Mouse (Mus musculus): Measurements from ENCODE around the gene Cep57l1. TPM values are rescaled to one million over a fixed set of nuclear protein-coding genes. Genes with fewer than 3 reads are reported as not detected.
A peak's percentile ranks its signal among the peaks of the same experiment; 100 is the strongest.

Cep57l1 gene
- total RNA-seq, 2 experiments from 2014 or later, result 9.8 to 11.3 TPM

DNA sequence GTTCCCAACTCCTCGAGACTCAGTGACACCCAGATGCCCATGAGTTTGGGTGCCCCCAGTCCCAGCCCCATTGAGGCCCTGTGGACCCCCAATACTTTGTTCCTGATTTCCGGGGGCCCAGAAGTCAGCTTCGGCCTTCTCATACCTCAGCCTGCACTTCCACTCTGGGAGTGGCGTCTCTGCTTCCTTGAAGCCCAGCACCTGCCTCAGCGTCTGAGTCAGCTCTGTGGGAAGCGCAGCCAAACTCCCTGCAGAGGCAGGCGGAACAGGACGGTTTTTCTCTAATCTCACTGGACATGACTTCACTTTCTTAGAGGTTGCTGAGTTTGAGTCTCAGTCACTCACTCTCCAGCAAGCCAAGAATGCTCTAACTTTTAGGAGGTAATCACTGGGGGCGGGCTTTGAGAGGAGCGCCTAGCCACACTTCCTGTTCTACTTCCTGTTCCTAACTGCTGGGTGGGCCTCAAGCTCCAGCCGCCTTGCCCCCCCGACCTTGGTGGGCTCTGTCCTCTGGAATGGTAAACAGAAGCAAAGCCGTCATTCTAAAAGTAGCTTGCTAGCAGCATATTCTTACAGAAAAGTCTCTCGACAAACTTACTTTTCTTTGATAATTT, 57.7 kb downstream of the Cep57l1 start:
- DNase-seq, result no peak
- intact Hi-C loops (cut with DNase I), result no loop called here

DNA sequence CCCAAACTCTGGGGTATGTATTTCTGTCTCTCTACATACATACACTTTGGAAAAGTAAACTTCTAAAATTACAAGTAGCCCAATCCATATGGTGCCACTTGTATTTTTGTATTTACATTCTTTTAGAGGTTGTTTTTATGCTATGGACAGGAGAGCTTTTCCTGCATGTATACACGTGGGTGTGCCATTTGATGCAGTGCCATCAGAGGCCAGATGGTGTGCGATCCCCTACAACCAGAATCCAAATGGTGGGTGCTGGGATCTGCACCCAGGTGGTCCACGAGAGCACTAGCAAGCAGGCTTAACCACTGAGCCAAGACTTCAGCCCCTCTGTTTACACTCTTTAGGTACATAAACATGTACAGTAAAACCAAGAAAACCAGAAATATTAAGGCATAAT, 60.4 kb downstream of the Cep57l1 start:
- intact Hi-C loops (cut with DNase I), result no loop called here
- peak; percentile 18 for DNase-seq

DNA sequence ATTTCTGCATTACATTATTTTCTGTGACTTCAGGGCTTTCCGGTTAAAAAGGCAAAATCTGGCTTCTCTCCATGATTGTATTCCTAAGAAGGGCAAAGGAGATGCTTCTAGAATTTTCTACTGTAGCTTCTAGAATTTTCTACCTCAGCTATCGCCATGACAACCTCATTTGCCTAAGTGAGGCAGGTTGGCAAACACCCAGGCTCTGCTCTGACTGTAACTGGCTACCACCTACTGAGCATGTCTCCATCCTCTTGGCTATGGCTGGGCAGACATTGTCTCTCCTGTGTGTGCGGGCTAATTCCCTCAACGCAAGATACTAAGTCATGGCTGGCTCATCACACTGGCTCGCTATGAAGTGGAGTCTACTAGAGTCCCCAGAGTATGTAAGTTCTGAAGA, 63.1 kb downstream of the Cep57l1 start:
- peak; percentile 69 for DNase-seq
- intact Hi-C loops (cut with DNase I), result no loop called here

DNA sequence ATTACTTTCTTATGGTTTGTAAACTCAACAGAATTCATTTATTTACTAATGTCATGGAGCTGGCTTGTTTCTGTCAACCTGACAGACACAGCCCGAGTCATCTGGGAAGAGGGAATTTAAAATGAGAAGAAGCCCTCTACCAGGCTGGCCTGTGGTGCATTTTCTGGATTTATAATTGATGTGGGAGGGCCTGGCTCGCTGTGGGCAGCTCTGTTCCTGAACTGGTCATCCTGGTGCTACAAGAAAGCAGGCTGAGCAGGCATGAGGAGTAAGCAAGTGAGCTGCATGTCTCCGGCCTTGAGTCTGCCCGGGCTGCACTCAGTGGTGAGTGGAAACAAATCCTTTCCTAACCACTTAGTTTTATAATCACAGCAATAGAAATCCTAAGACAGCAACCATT, 65.7 kb downstream of the Cep57l1 start:
- no peak for DNase-seq
- intact Hi-C loops (cut with DNase I), result no loop called here

DNA sequence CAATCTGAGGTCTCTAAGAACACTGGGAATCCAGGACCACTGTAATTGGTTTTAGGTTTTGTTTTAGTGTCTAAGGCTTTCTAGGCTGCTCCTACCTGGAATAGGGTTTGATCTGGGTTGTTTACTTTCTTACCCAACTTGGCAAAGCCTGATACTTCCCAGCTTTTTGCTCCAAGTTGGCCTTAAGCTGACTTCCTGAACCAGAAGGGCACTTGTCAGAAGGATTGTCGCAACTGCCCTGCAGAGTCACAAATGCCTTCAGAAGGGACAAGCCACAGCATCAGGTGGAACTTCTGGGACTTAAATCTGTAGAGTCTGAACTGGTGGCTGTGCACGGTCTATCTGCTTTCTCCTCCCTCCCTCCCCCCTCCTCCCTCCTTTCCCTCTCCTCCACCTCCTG, 69.5 kb downstream of the Cep57l1 start:
- DNase-seq, result no peak
- intact Hi-C loops (cut with DNase I), result no loop called here

DNA sequence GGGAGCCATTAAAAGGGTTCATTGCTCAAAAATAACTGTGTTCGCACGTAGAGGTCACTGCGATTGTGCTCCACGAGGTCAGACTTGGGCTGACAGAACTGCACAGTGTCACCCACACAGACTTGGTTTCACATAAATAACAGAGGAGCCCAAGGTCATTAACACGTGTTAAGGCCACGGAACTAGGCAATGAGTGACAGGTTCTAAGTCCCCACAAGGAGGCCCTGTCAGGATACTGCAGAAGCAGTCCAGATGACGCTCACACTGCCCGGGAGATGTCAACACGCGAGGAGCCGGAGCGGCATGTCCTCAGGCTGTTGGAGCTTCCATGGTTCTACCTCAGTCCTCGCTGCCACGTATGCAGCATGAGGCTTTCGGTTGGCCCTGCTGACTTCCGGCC, 72.4 kb downstream of the Cep57l1 start:
- no peak for DNase-seq

DNA sequence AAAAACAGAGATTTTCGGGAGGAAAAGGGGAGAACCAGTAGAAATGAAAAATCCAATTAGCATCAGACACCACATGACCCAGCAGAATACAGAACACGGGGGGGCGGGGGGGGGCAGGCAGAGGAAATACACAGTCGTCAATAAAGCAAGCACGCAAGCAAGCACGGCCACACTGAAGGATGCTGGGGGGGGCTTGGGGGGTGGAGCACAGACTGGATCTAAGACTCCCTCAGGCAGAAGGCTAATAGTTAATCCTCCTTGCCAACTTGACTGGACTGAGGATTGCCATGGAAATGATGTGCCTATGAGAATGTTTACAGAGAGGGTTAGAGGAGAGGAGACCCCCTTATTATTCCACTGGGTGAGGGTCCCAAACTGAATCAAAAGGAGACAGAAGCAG, 74.3 kb downstream of the Cep57l1 start:
- intact Hi-C loops (cut with DNase I), result no loop called here
- DNase-seq, result no peak

More for the DNA sequence above, 72.4 kb downstream of the Cep57l1 start:
- intact Hi-C loops (cut with DNase I), result no loop called here

DNA sequence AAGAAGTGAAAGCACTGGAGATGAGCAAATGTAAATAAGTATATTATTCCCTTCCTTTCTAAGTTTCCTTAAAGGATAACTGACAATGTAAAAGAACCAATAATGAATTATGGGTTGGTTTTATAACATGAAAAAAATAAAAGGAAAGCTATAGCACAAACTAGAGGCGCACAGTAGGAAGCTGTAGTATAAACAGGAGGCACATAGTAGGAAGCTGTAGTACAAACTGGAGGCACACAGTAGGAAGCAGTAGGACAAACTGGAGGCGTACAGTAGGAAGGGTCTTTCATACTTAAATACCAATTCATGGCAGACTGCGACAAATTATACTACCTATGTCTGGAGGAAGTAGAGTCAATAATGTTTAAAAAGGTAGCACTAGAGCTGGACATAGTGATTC, 76.5 kb downstream of the Cep57l1 start:
- intact Hi-C loops (cut with DNase I), result no loop called here
- no peak for DNase-seq

DNA sequence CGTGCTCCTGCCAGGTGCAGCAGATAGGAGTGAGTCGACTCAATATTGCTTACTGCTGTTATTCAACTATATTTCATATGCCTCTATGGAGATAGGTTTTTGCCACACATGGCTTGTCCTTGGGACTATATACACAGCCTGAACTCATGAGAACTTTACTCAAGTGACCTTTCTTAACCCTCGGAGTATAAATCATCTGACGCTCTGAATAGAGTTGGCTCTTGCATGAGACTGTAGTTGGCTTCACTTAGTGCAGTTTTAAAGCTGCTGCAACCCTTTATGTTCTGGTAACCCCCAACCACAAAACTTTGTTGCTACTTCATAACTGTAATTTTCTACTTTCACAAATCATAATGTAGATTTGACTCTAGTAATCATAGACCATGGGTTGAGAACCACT, 77.7 kb downstream of the Cep57l1 start:
- intact Hi-C loops (cut with DNase I), result no loop called here
- no peak for DNase-seq

DNA sequence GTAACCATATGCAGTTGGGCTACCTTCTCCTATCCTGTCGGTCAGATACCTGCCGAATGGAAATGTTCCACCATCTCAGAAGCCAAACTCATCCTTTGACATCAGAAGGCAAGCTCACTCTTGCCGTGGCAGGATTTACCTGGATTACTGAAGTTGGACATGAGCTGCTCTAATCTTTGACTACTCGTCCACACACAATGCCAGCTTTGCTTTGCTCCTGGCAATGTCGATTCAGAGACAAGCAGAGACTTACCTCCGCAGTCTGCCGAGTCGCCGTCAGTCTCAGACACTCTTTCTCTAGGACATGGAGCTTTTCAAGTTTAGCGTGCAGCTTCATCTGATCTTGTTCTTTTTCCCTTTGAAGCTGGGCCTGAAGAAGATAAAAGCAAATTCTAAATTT, 78.9 kb downstream of the Cep57l1 start:
- intact Hi-C loops (cut with DNase I), result no loop called here
- DNase-seq, result no peak

DNA sequence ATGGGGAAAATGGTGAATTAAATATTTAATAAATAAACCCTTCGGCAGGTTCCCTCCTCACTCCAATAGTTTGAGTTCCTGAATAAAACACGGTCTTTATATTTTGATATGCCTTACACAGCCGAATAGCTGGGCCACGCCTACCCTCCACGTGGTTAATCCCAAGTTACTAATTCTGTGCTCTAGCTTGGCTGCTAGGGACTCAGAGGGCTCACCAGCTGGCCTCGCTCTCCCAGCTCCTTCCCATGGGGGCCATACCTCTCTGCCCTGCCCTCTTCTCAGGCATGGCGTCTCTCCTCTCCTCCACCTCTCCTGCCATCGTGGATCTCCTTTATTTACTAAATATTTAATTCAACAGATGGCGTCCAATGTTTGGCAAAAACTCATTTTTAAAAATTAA, 83.5 kb downstream of the Cep57l1 start:
- intact Hi-C loops (cut with DNase I), result no loop called here
- DNase-seq, result no peak

DNA sequence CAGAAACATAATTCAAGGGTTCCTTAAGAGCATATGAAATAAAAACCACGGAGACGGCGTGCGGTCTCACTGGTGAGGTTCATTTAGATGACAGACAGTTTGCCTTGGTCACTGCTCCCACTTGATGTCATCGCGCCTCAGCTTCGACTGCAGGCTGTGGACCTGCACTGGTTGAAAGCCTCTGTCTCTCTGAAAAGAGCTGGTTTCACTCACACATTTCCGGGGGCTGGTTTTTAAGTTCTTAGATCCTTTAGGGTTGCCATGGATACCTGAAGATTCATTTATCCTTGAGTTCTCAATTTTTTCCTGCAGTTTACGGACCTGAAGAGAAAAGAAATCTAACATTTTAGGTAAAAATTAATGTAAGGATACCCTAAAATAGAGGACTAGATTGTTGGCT, 90.1 kb downstream of the Cep57l1 start:
- intact Hi-C loops (cut with DNase I), result no loop called here
- DNase-seq, result no peak

DNA sequence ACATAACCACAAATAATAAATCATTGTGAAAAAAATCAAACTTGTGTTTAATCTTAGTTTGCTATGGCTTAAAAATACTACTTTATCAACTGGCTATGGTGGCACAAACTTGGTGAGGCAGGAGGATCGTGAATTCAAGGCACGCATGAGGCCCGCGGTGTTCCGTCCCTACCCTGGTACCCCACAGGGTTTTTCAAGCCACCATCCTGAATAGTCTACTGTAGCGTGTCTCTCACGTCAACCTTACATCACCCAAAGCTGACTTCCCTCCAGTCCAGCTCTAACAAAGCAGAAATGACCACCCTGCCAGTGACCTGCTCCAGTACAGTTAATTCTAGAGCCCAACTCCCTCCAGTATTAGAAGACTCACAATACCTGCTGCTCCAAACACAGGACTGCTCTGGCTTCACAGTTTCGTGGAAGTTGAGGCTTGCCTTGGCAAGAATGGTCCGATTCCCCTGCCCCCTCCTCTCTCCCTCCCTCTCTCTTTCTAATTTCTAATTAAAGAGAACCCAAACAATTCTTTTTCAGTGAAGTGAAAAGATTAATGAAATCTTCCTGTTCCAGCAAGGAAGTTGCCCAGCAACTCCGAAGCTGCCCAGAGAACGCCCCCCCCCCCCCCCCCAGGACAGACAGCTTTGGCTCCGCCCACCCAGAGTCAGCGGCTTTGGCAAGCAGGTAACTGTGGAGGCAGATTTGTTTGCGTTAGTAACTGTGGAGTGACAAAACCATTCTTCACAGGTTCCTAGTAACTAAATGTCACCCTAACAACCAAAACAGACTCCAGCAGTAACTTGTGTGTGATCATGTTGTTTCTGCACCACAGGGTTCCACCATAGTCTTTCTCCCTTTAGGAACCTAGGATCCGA, 93.4 kb downstream of the Cep57l1 start, which contains the start of gene Ccdc162:
Ccdc162 (minus strand) TSS at position 606 of the 869 bp plus-strand sequence.
- peak; percentile 17 for DNase-seq
- intact Hi-C loops (cut with DNase I), result no loop called here

DNA sequence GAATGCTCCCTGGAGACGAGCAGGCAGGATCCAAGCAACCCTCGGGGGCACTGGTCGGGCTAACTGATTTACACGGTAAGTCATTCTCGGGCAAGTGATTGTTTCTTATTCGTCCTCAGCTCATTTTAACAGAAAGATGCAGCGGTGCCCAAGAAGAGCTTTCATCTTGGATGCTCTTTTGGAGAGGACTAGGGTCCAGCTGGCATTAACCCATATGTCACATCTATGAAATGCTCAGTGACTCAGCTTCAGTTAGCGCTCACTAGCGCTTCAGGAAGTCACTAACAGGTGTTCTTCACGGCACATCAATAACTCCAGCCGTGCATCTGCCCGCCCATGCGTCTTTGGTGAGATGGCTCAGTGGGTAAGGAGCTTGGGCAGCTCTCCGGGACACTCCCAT, 94.1 kb downstream of the Cep57l1 start:
- intact Hi-C loops (cut with DNase I), result no loop called here
- peak; percentile 8 for DNase-seq

DNA sequence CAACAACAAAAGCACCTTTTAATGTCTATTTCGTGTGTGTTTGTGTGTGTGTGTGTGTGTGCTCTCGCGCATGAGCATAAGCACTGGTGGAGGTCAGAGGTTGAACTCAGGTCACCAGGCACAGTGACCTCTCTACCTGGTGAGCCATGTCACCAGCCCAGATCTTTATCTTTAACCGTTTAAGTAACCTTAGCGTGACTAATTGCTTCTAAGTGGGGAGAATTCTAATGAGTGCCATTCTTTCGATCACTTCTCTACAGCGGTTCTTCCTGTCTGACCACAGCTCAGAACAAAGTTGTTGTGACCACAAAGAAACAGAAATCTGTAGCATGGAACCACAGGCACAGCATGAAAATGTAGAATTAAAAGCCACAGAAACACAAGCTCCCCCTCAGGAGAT, 98.2 kb downstream of the Cep57l1 start:
- no peak for DNase-seq
- intact Hi-C loops (cut with DNase I), result no loop called here

DNA sequence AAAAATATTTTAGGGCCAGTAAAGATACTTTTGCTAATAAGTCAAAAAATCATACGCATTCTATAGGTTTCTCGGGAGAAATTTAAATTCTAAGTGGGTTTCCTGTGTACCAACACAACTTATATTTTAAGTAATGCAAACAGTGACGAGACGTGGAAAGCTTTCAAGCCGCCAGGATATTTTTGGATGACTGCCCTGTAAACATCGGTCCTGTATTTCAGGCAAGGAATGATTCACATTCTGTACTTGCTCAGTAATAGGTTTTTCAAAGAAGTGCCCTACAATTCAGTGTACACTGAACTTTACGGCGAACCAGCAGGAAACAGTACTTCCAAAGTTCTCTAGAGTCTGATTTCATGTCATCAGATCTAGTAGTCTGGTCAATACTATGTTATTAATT, 98.9 kb downstream of the Cep57l1 start:
- DNase-seq, result no peak
- intact Hi-C loops (cut with DNase I), result no loop called here

DNA sequence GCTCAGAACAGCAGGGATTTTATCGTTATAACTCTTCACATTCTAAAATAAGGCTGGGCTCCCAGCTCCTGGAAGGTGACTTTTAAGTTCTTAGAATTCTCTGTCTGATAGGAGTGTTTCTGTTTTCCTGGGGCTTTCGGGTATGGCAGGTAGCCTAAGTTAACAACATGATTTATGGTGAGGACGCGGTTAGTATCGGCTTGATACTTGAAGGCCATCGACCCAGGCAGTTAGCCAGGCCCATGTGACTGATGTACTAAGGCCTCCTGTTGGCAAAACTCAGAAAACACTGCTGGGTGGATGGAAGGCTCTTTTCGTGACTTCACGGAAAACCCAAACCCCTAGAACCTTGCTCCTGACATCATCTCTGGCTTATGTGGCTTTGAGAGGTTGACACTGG, 100.3 kb downstream of the Cep57l1 start:
- no peak for DNase-seq
- intact Hi-C loops (cut with DNase I), result no loop called here

DNA sequence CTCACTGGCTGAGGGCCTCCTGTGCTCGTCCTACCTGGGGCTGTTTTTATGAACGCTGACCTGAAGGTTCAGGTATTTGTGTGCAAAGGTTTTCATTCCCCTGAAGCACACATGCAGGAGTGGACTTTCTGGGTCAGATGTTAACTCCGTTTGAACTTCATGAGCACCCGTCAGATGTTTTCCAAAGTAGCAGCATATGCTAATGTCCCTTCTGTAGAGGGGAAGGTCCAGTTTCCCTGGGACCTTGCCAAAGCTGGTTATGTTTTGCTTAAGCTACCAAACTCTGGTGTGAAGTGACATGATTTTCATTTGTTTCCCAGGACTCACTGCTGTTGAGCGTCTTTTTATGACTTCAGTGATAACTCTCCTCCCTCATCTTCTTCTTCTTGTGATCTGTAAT, 110.0 kb downstream of the Cep57l1 start:
- no peak for DNase-seq
- intact Hi-C loops (cut with DNase I), result loop anchor here (10.0 kb wide), 2 partner anchors 115 to 595 kb away; no protein-coding TSS in a partner anchor

DNA sequence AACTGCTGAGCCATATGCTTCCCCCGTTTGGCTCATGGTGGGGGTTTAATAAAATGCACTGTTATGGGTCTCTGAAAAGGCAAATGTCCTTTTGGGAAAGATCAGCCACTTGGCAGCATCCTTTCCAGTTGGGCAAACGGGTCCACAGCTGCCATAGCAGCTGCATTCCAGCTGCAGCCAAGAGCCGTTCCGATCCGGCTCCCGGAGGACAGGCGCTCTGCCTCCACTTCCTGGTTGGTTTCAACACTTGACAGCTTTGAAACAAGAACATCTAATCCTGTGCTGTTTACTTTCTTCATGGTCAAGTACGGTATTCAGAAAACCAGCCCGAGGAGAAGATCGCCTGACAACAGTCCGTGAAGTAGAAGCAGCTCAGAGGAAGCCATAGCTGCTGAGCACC, 112.6 kb downstream of the Cep57l1 start:
- DNase-seq, result no peak
- intact Hi-C loops (cut with DNase I), result loop anchor here (10.0 kb wide), 2 partner anchors 118 to 598 kb away; no protein-coding TSS in a partner anchor

DNA sequence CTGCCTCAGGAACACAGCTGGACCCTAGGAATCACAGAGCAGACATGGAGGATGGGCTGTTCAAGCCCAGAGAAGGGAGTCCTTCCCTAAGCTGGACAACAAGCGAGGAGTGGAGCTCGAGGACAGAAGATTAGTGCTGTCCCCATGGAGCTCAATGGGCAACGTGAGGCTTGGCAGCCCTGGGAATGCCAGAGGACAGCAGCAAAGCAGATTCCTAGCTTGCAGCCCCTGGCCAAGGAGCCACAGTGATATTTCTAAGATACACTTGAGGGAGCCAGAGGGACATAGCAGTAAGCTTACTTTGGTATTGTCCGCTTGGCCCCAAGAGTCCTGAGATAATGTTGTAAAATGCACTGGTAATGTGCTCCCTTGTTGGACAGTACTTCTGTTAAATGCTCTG, 118.7 kb downstream of the Cep57l1 start:
- intact Hi-C loops (cut with DNase I), result loop anchor here (10.0 kb wide), 2 partner anchors 124 to 604 kb away; no protein-coding TSS in a partner anchor
- DNase-seq, result no peak

DNA sequence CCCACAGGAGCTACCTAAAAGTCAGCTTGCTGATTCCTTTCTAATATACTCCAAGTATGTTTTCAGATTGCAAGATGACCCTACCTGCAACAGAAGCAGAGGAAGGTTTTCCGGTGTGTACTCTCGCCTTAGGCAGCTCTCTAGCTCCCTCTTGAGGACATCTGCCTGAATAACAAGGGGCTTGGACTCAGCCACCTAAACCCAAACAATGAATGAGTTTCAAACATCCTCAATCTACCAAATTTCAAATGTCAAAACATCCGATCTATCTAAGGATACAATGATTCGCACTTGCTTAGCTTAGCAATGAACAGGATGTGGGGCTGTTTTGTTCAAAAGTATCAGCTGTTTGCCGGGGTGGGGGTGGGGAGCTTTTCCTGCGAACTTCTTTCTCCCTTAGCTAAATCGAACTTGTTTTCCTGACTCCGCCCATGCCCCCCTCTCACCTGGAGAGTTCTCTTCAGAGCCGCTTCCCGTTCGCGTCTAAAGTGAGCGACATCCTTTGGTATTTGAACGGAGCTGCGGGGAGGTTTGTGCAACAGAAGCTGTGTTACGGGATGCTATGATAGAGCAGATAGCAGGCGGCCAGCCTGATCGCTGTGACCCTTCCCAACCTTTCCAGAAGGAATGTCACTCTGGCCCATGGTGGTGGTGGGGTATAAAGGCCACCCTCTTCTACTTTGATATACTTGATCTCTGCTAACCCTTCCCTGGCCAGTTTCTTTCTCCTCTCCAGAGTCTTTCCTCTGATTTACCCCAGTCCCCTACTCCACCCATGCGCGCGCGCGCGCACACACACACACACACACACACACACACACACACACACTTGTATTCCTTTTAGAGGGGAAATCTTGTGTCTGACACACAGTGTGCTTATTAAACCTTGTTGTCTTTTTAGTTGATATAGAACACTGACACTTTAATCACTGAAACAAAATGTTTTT, 119.5 kb downstream of the Cep57l1 start:
- DNase-seq, result peak; percentile 58
- intact Hi-C loops (cut with DNase I), result loop anchor here (10.0 kb wide), 3 partner anchors 125 to 605 kb away; partner anchors contain the start of genes Ak9 and Fig4

Measured in left cerebral cortex, postnatal 4 days (tissue).